Mouse (Mus musculus) hindbrain, embryonic 11.5 days (tissue): Measurements from ENCODE around the gene Ehd1. TPM values are rescaled to one million over a fixed set of nuclear protein-coding genes. Genes with fewer than 3 reads are reported as not detected.

Experiments
- ATAC-seq: fragments of 200-750 bp; cut with Nextera tagmentation; 2 replicates; pipeline ENCODE4 v1.8.0; 2017; ENCODE audit warnings: mild to moderate bottlenecking, moderate TSS enrichment, moderate library complexity; ENCODE audit not compliant: low FRiP score
- DNase-seq: peaks from one replicate; pipeline ENCODE4 v3.0.0-alpha.2; 2015; ENCODE audit warnings: low spot score
- H3K27ac ChIP-seq: fragments of 300-500 bp; sonication (generic); 2 replicates; pipeline ENCODE4 v1.5.1; 2014; ENCODE audit warnings: mild to moderate bottlenecking, low read depth, low read length
- H3K27me3 ChIP-seq: fragments of 300-500 bp; sonication (generic); 2 replicates; pipeline ENCODE4 v1.6.1; 2014; ENCODE audit warnings: mild to moderate bottlenecking, low read length, moderate library complexity, mixed read lengths; ENCODE audit not compliant: control insufficient read depth, insufficient read depth
- H3K36me3 ChIP-seq: fragments of 300-500 bp; sonication (generic); 2 replicates; pipeline ENCODE4 v1.6.1; 2014; ENCODE audit warnings: mild to moderate bottlenecking, low read length, moderate library complexity, mixed read lengths; ENCODE audit not compliant: control insufficient read depth, insufficient read depth
- H3K4me1 ChIP-seq: fragments of 300-500 bp; sonication (generic); replicated peaks from 2 replicates; pipeline ENCODE4 v1.6.1; 2014; ENCODE audit warnings: low read length, mixed read lengths; ENCODE audit not compliant: control insufficient read depth, insufficient read depth
- H3K4me2 ChIP-seq: fragments of 300-500 bp; sonication (generic); replicated peaks from 2 replicates; pipeline ENCODE4 v1.6.1; 2014; ENCODE audit warnings: mild to moderate bottlenecking, low read depth, low read length
- H3K4me3 ChIP-seq: fragments of 300-500 bp; sonication (generic); 2 replicates; pipeline ENCODE4 v1.5.1; 2014; ENCODE audit warnings: low read depth, low read length
- H3K9ac ChIP-seq: fragments of 300-500 bp; sonication (generic); 2 replicates; pipeline ENCODE4 v1.6.1; 2014; ENCODE audit warnings: low read depth, low read length
- H3K9me3 ChIP-seq: fragments of 300-500 bp; sonication (generic); 2 replicates; pipeline ENCODE4 v1.6.1; 2016; ENCODE audit warnings: low read length; ENCODE audit not compliant: control insufficient read depth
- WGBS: fragments of 180-500 bp; shearing (Covaris S2); extraction: QIAGEN DNeasy Blood & Tissue Kit; methylation state at CpG from one replicate; pipeline ENCODE4 v1.1.7; 2014; 5-methylcytosine and 5-hydroxymethylcytosine counted together
- polyA plus RNA-seq: library from polyadenylated mRNA; unstranded; fragments of >200 nt; fragmentation: Nextera tagmentation; extraction: Ambion mirVana; gene quantifications from 2 replicates; pipeline ENCODE4 v1.2.1, GENCODE M21; 2014

Ehd1 gene
- polyA plus RNA-seq, 1 experiment from 2014 or later, result 67.4 TPM

DNA sequence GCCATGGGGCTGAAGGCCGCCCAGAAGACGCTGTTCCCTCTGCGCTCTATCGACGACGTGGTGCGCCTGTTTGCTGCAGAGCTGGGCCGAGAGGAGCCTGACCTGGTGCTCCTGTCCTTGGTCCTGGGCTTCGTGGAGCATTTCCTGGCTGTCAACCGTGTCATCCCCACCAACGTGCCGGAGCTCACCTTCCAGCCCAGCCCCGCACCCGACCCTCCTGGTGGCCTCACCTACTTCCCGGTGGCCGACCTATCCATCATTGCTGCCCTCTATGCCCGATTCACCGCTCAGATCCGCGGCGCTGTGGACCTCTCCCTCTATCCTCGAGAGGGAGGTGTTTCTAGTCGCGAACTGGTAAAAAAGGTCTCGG, 58.9 kb downstream of the Ehd1 start:
- no peak for DNase-seq

DNA sequence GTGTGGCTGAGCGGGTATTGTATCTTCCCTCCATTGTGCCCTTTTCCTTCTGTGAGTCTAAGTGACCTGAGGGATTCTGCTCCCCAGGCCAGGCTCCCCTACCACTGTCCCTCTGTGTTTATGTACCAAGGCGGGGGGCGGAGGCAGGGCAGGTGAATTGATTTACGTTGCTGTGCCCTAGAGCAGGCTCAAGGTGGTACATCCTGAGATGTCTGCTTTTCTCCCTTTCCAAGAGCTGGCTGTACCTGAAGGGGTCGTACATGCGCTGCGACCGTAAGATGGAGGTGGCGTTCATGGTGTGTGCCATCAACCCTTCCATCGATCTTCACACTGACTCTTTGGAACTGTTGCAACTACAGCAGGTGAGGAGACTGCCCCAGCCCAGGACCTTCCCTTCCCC, 60.4 kb downstream of the Ehd1 start:
- ATAC-seq (no peak), DNase-seq (no peak)
- Histone ChIP-seq H3K4me3 (peak overlapping the region; percentile 88; the same call in 1 of the 2 replicates), H3K9ac (peak overlapping the region; percentile 5; the same call in 1 of the 2 replicates), H3K27me3 (no peaks in the 10 kb centered on the region), H3K4me2 (peak overlapping the region; percentile 96), H3K4me1 (peaks cover 14% of the 10 kb centered on the region), H3K9me3 (no peaks in the 10 kb centered on the region), H3K36me3 (peaks cover 8% of the 10 kb centered on the region; the same call in 1 of the 2 replicates), H3K27ac (no peak overlapping the region)
- WGBS, result 96% methylated on average over 10 of the region's 10 CpGs

More for the DNA sequence above, 58.9 kb downstream of the Ehd1 start:
- H3K27ac ChIP-seq, result no peak overlapping the region
- under 1% methylated on average over 24 of the region's 25 CpGs for WGBS
- H3K4me2 ChIP-seq, result peak overlapping the region; percentile 96
- no peak for ATAC-seq
- H3K9me3 ChIP-seq, result no peaks in the 10 kb centered on the region
- H3K36me3 ChIP-seq, result peaks cover 8% of the 10 kb centered on the region; the same call in 1 of the 2 replicates
- H3K9ac ChIP-seq, result peak overlapping the region; percentile 91
- H3K4me3 ChIP-seq, result peak overlapping the region; percentile 88
- H3K4me1 ChIP-seq, result peaks cover 12% of the 10 kb centered on the region
- no peaks in the 10 kb centered on the region for H3K27me3 ChIP-seq

DNA sequence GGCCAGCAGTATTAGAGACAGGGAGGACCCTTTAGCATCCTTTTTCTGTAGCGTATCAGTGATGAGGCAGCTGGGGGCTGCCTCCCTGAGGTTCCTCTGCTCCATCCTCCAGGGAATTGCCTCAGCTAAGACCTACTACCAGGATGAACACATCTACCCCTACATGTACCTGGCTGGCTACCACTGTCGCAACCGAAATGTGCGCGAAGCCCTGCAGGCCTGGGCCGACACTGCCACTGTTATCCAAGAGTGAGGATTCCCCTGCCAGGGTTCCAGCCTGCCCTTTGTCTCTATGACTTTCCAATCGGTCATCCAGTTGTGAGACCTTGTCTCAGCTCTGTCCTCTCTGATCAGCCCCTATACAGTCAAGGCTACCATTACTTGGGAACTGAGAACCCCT, 61.6 kb downstream of the Ehd1 start:
- ATAC-seq (no peak), DNase-seq (no peak)
- Histone ChIP-seq H3K27ac (no peak overlapping the region), H3K9ac (no peak overlapping the region), H3K27me3 (no peaks in the 10 kb centered on the region), H3K4me1 (peaks cover 14% of the 10 kb centered on the region), H3K4me3 (no peak overlapping the region), H3K36me3 (peaks cover 8% of the 10 kb centered on the region; the same call in 1 of the 2 replicates), H3K9me3 (no peaks in the 10 kb centered on the region), H3K4me2 (no peak overlapping the region)
- WGBS, result 98% methylated on average over 7 of the region's 7 CpGs

DNA sequence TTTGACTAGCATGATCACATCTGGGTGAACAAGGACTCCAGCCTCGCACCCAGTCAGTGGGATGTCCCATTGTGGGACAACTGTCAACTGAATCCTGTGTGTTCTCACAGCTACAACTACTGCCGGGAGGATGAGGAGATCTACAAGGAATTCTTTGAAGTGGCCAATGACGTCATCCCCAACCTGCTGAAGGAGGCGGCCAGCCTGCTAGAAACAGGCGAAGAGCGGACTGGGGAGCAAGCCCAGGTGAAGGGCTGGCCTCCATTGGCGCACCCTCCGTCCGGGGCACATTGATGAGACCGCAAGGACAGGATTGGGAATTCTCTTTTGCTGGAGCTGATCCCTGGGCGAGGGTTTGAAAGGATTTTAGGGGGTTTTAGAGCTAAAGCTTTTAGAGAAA, 62.2 kb downstream of the Ehd1 start:
- H3K9me3 ChIP-seq, result no peaks in the 10 kb centered on the region
- no peaks in the 10 kb centered on the region for H3K27me3 ChIP-seq
- H3K27ac ChIP-seq, result no peak overlapping the region
- H3K9ac ChIP-seq, result no peak overlapping the region
- no peak overlapping the region for H3K4me2 ChIP-seq
- WGBS, result 96% methylated on average over 11 of the region's 11 CpGs
- H3K4me1 ChIP-seq, result peaks cover 14% of the 10 kb centered on the region
- no peak overlapping the region for H3K4me3 ChIP-seq
- ATAC-seq (no peak), DNase-seq (no peak)
- peaks cover 8% of the 10 kb centered on the region; the same call in 1 of the 2 replicates for H3K36me3 ChIP-seq

DNA sequence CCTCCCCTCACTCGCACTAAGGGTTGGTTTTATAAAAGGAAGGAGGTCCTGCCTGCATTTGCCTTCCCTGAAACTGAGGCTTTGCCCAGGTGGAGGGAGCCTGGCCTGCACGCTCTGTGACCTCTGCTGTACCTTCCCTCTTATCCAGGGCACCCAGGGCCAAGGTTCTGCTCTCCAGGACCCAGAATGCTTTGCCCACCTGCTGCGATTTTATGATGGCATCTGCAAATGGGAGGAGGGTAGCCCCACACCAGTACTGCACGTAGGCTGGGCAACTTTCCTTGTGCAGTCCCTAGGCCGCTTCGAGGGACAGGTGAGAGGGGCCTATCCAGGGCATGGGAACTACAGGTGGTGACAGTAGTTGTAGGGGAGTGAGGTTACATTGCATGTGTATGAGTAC, 62.7 kb downstream of the Ehd1 start:
- H3K27me3 ChIP-seq, result no peaks in the 10 kb centered on the region
- no peak overlapping the region for H3K9ac ChIP-seq
- DNase-seq (no peak), ATAC-seq (no peak)
- H3K36me3 ChIP-seq, result peaks cover 8% of the 10 kb centered on the region; the same call in 1 of the 2 replicates
- no peak overlapping the region for H3K27ac ChIP-seq
- H3K4me1 ChIP-seq, result peaks cover 14% of the 10 kb centered on the region
- 92% methylated on average over 6 of the region's 6 CpGs for WGBS
- H3K9me3 ChIP-seq, result no peaks in the 10 kb centered on the region
- no peak overlapping the region for H3K4me3 ChIP-seq
- no peak overlapping the region for H3K4me2 ChIP-seq

DNA sequence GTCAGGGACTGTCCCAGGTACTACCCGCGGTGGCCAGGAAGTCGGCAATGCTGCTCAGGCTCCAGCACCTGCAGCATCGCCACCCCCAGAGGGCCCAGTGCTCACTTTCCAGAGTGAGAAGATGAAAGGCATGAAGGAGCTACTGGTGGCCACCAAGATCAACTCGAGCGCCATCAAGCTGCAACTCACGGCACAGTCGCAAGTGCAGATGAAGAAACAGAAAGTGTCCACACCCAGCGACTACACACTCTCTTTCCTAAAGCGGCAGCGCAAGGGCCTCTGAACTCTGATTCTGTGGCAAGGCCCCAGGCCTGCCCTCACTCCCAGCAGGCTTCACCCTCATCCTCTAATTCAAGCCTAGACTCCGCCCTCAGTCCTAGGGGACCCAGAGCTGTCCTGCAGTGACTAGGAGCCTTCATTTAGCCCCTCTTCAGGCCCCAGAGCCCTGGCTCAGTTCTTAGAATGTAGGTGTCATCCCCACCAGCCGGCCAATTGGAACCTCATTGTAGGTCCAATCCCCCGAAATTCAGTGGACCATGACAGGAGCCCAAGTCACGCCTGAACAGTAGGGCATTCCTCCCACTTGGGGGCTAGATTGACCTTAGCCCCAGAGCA, 63.5 kb downstream of the Ehd1 start:
- Histone ChIP-seq H3K9ac (no peak overlapping the region), H3K4me1 (peaks cover 12% of the 10 kb centered on the region), H3K9me3 (no peaks in the 10 kb centered on the region), H3K4me3 (no peak overlapping the region), H3K27ac (no peak overlapping the region), H3K4me2 (no peak overlapping the region), H3K36me3 (peaks cover 8% of the 10 kb centered on the region; the same call in 1 of the 2 replicates), H3K27me3 (no peaks in the 10 kb centered on the region)
- ATAC-seq (no peak), DNase-seq (no peak)
- 72% methylated on average over 15 of the region's 15 CpGs for WGBS

DNA sequence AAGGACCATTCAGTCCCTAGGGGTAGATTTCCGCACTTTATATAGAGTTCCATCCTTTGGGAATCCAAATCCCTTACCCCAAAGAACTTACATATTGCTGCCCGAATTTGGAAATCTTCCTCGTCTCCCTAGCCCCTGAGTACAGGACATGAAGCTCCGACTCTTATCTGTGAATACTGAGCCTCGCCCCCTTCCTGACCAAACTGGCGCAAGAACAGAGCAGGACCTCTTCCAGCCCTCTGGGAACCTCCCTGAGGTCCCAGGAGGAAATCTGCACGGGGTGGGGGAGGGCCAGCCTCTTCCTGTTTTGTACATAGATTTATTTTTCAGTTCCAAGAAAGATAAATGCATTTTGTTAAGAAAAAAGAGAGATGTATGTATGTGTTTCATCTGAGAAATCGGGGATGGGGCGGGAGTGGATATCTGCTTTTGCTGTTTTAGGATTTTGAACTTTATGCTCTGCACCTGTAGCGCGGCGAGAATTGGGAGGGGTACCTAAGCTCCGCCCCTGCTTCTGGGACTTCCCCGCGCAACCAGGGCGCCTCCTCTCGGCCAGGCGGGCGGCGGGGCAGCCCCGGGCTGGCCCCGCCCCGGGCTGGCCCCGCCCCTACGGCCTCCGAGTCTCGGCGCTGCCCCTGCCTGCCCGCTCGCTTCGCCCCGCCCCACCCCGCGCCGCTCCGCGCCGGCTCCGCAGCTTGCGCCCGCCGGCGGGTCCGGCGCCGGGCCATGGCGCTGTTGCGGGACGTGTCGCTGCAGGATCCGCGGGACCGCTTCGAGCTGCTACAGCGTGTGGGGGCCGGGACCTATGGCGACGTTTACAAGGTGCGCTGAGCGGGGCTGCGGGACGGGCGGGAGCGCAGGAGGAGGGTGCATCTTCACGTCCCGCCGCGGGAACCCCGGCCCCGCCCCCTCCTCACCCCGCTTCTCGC, 64.3 kb downstream of the Ehd1 start, which contains the start of gene Map4k2:
TSS of gene Map4k2 (plus strand) at position 612 of the 929 bp plus-strand sequence.
- 17% methylated on average over 34 of the region's 72 CpGs for WGBS

DNA sequence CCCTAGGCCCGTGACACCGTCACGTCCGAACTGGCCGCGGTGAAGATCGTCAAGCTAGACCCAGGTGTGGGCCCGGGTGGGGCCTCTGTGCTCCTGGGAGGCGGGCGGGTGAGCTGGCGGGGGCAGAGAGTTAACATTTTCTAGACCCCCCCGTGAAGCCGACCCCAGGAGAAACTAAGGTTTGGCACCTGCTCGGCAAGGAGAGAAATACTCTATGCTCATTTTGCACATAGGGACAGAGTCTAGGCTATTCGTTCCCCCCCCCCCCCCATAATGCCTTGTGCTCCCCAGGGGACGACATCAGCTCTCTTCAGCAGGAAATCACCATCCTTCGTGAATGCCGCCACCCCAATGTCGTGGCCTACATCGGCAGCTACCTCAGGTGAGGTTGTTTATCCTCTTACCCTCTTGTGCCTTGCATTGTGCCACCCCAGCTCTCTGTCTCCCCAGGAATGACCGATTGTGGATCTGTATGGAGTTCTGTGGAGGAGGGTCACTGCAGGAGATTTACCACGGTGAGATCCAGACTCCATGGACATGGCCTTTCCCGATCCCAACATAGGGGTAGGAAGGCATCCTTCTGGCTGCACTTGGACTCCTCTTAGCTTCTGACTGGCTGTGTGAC, 65.0 kb downstream of the Ehd1 start:
- Histone ChIP-seq H3K36me3 (peaks cover 8% of the 10 kb centered on the region; the same call in 1 of the 2 replicates), H3K9ac (peak overlapping the region; percentile 66; the same call in 1 of the 2 replicates), H3K27ac (no peak overlapping the region), H3K9me3 (no peaks in the 10 kb centered on the region), H3K4me1 (peaks cover 5% of the 10 kb centered on the region; the same call in 1 of the 2 replicates), H3K4me3 (peak overlapping the region; percentile 60), H3K4me2 (peak overlapping the region; percentile 90), H3K27me3 (no peaks in the 10 kb centered on the region)
- WGBS, result 14% methylated on average over 22 of the region's 23 CpGs
- DNase-seq (peak; percentile 22), ATAC-seq (peak; percentile 62; the same call in 1 of the 2 replicates)

More for the DNA sequence above, 64.3 kb downstream of the Ehd1 start, which contains the start of gene Map4k2:
- H3K27me3 ChIP-seq, result no peaks in the 10 kb centered on the region
- peak within 1 kb of the TSS; percentile 60 for H3K4me3 ChIP-seq
- peak within 1 kb of the TSS; percentile 51; the same call in 1 of the 2 replicates for H3K27ac ChIP-seq
- H3K4me2 ChIP-seq, result peak within 1 kb of the TSS; percentile 90
- no peaks in the 10 kb centered on the region for H3K9me3 ChIP-seq
- peaks cover 8% of the 10 kb centered on the region; the same call in 1 of the 2 replicates for H3K36me3 ChIP-seq
- H3K9ac ChIP-seq, result peak within 1 kb of the TSS; percentile 66; the same call in 1 of the 2 replicates
- DNase-seq, result peak; percentile 83
- ATAC-seq, result peak; percentile 74
- H3K4me1 ChIP-seq, result peaks cover 12% of the 10 kb centered on the region
